Mouse (Mus musculus) cerebellum, adult 2 months (tissue): ENCODE measurements around the gene Pax4. TPM values are rescaled to one million over a fixed set of nuclear protein-coding genes. Genes with fewer than 3 reads are reported as not detected.
A peak's percentile ranks its signal among the peaks of the same experiment; 100 is the strongest.

Source experiments
- DNase-seq, 2 experiments: peaks; one replicate each; pipeline ENCODE4 v3.0.0; 2021
- H3K27ac ChIP-seq: fragments of 200-500 bp; 2 replicates; pipeline ENCODE4 v1.5.1; 2012; ENCODE audit warnings: low read length, control low read depth, inconsistent platforms; ENCODE audit not compliant: insufficient read depth
- H3K27me3 ChIP-seq: fragments of 200-500 bp; 2 replicates; pipeline ENCODE4 v1.6.1; 2012; ENCODE audit warnings: inconsistent platforms, mild to moderate bottlenecking, low read length, moderate library complexity; ENCODE audit not compliant: control insufficient read depth, insufficient read depth
- H3K4me1 ChIP-seq: fragments of 200-500 bp; 2 replicates; pipeline ENCODE4 v1.6.1; 2011; ENCODE audit warnings: low read length; ENCODE audit not compliant: control insufficient read depth, insufficient read depth
- H3K4me3 ChIP-seq: fragments of 200-500 bp; replicated peaks from 2 replicates; pipeline ENCODE3; 2011; ENCODE audit warnings: mild to moderate bottlenecking, low read depth, low read length, control low read depth; ENCODE audit not compliant: insufficient read depth
- CTCF ChIP-seq: fragments of 200-500 bp; IDR thresholded peaks from 2 replicates; pipeline ENCODE4 v1.5.1; 2011; ENCODE audit warnings: low read depth, mild to moderate bottlenecking, control low read depth, low read length, moderate library complexity, borderline replicate concordance; ENCODE audit not compliant: insufficient read depth
- POLR2A ChIP-seq: fragments of 200-500 bp; IDR thresholded peaks from 2 replicates; pipeline ENCODE4 v1.6.1; 2011; ENCODE audit warnings: low read length, control low read depth, borderline replicate concordance; ENCODE audit not compliant: insufficient read depth
- WGBS: fragments of 180-500 bp; shearing (Covaris S2); methylation state at CpG from one replicate; pipeline ENCODE4 v1.1.7; 2018; 5-methylcytosine and 5-hydroxymethylcytosine counted together
- polyA plus RNA-seq: library from polyadenylated mRNA; depleted of rRNA; stranded (reverse); fragments of >200 nt; gene quantifications from 2 replicates; pipeline ENCODE4 v1.2.3, GENCODE M21; 2012; rRNA removed

Pax4 gene
- polyA plus RNA-seq, 1 experiment = not detected

DNA sequence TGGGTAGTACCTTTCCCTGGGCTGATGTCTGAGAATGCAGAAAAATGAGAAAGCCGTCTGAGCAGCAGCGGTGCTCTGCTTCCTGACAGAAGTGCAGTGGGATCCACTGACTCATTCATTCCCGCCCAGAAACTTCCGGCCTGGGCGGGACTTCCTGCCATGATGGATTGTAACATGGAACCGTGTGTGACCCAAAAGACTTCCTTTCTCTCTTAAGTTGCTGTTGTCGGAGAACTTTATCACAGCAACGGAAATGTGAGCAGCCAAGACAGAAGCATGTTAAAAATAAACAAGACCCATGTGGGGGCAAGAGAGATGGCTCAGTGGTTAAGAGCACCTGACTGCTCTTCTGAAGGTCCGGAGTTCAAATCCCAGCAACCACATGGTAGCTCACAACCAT lies 39.1 kb downstream of the Pax4 start:
- 87% methylated on average over 9 of the region's 9 CpGs for WGBS
- H3K27ac ChIP-seq = no peak overlapping the region
- H3K27me3 ChIP-seq = no peaks in the 10 kb centered on the region
- H3K4me3 ChIP-seq = no peak overlapping the region
- no peak for TF ChIP-seq CTCF
- no peak for TF ChIP-seq POLR2A
- H3K4me1 ChIP-seq = no peaks in the 10 kb centered on the region
- DNase-seq = no peak

DNA sequence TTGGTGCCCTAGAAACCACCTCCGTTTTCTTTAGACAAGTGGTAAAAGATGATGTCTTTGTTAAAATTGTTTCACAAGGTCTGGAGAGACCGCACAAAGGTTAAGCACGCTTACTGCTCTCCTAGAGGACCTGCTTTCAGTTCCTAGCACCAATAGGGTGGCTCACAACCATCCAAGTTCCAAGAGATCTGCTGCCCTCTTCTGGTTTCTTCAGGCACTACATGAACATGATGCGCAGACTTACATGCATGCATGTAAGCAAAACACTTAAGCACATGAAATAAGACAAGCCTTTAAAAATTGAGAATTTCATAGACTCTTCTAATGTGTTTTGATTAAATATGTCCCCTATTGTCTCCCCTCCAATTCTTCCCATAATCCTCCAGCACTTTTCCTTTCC lies 49.4 kb downstream of the Pax4 start:
- WGBS = 97% methylated on average over 4 of the region's 4 CpGs
- no peak for DNase-seq
- H3K27ac ChIP-seq = no peak overlapping the region
- no peaks in the 10 kb centered on the region for H3K4me1 ChIP-seq
- H3K27me3 ChIP-seq = no peaks in the 10 kb centered on the region; the same call in 1 of the 2 replicates
- no peak overlapping the region for H3K4me3 ChIP-seq
- TF ChIP-seq POLR2A (no peak), CTCF (no peak)

DNA sequence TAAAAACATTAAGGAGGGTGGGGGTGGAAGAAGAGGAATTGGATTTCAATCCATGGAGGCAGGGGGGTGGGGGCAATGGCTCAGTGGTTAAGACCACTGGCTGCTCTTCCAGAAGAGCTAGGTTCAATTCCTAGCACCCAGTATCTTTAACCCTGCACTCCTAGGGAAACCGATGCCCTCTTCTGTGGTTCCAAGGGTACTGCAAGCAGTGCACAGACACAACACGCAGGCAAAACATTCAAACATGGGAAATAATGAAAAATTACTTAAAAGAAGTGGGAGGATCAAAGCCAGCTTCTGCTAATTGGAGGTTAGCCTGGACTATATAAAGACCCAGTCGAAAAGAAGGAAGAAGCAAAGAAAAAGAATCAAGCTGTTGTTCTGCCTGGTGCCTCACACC lies 50.4 kb downstream of the Pax4 start:
- WGBS = 96% methylated on average over 3 of the region's 3 CpGs
- Histone ChIP-seq H3K4me1 (no peaks in the 10 kb centered on the region), H3K27ac (no peak overlapping the region), H3K4me3 (no peak overlapping the region), H3K27me3 (no peaks in the 10 kb centered on the region; the same call in 1 of the 2 replicates)
- TF ChIP-seq CTCF (peak; percentile 7; the same call in 1 of the 2 replicates), POLR2A (no peak)
- DNase-seq = no peak

DNA sequence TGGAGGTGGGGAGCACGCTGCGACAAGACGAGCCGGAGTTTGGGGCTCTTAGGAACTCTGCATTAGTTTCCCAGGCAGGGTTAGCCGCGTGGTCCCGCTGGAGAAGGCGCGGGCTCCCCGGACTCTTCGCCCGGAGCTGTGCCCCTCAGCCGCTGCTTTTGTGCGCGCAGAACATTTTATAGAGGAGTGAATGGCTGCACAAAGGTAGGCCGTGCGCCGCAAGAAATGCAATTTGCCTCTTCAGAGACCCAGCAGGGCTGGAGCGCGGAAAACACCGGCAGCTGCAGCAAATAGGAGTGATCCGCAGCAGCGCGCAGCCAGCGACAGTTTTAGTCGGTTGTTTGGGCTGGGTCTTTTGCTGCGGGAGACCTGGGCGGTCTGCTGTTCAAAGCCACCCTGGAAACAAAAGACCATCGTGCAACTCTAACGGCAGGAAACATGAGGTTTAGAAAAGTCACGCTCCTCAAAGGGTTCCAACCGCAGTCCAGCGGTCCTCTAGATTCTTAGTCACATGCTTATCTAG lies 51.4 kb downstream of the Pax4 start, which contains the start of gene Zfp800:
Gene Zfp800 (minus strand): TSS at position 325 of the 523 bp plus-strand sequence.
- no peak for TF ChIP-seq CTCF
- TF ChIP-seq POLR2A = no peak
- 3% methylated on average over 33 of the region's 33 CpGs for WGBS
- Histone ChIP-seq H3K4me3 (peak within 1 kb of the TSS; percentile 64), H3K27ac (no peak within 1 kb of the TSS), H3K27me3 (no peaks in the 10 kb centered on the region; the same call in 1 of the 2 replicates), H3K4me1 (no peaks in the 10 kb centered on the region)
- peak; percentile 20 to 43 for DNase-seq

DNA sequence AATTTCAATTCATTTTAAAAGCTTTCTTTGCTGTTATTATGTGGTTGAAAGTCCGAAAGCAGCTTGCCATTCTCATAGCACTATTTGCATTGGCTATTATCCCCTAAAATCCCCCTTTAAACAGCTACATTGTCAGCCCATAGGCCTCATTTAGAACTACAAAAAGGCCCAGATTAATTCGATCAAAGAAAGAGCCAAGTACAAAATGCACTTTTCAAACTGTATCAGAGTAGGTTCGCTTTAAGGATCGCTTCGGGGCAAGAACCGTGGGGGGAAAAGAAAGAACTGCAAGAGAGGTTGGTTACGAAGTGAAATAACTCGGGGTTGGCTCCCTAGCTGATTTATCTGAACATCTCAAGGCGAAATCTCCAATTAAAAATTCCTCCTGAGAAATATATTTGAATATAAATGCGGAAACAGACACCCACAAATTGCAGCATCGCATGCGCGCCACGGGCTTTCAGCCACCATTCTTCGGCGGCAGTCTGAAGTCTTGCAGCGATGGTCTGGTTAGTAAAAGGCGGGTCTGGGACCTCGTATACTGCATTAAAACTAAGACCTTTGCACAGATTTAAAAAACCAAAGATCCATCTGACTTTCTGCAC lies 52.2 kb downstream of the Pax4 start:
- H3K4me3 ChIP-seq = peak overlapping the region; percentile 64
- H3K27ac ChIP-seq = no peak overlapping the region
- WGBS = 10% methylated on average over 19 of the region's 19 CpGs
- H3K27me3 ChIP-seq = no peaks in the 10 kb centered on the region; the same call in 1 of the 2 replicates
- H3K4me1 ChIP-seq = no peaks in the 10 kb centered on the region
- TF ChIP-seq POLR2A (no peak), CTCF (no peak)
- DNase-seq = peak; percentile 21 to 27

DNA sequence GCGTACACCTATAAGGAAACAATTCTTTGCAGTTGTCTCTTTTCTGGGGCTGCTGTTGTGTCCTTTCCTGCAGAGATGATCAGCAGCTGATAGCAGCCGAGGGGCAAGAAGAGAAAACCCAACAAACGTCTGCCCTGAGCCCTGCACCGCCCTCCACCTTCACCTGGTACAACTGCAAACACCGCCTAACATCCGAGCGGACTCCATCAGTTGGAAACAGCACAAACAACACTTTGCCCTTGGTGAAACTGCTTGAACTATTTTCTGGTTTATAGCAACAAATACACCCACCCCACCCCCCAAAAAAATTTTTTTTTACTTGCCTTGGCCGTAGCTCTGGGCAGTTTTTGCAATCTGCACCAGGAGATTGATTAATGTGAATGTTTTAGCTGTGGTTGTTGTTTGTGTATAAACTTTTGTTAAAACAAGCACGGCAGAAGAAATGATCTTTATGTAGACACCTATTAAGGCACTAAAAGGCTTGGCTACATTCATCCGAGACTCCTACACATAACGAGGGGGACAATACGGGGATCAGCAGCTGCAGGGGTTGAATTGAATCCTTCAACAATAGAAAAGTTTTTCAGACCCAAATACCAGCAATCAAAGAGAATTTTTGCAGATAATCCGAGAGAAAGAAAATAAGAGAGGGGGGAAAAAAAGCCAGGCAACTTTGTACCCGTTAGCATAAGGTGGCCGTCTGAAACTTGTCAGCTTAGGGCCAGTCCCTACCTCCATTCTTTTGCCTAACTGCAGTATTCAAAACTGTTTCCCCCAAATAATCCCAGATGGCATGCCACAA lies 52.9 kb downstream of the Pax4 start:
- WGBS = 81% methylated on average over 15 of the region's 15 CpGs
- H3K4me1 ChIP-seq = no peaks in the 10 kb centered on the region
- H3K4me3 ChIP-seq = no peak overlapping the region

More for the DNA sequence above, 52.9 kb downstream of the Pax4 start:
- no peak for DNase-seq
- TF ChIP-seq POLR2A (no peak), CTCF (no peak)
- Histone ChIP-seq H3K27me3 (no peaks in the 10 kb centered on the region; the same call in 1 of the 2 replicates), H3K27ac (no peak overlapping the region)

Other genes starting within 250 kb of the Pax4 start
- gene Zfp800, start 51.3 kb downstream of the Pax4 start, polyA plus RNA-seq = 7.7 and 10.6 TPM in 2 replicates
- 344 and 372 TPM in 2 replicates for gene Arf5, start 25.8 kb downstream of the Pax4 start, polyA plus RNA-seq
- gene Fscn3, start 21.6 kb downstream of the Pax4 start, polyA plus RNA-seq = 0.08 and 0.11 TPM in 2 replicates
- 12.4 and 13.0 TPM in 2 replicates for gene Gcc1, start 21.0 kb downstream of the Pax4 start, polyA plus RNA-seq
- 57.0 and 59.7 TPM in 2 replicates for gene Snd1, start 25.8 kb upstream of the Pax4 start, polyA plus RNA-seq